Mouse (Mus musculus) heart, postnatal 0 days (tissue): Measurements from ENCODE around the gene Gm16181.
A peak's percentile ranks its signal among the peaks of the same experiment; 100 is the strongest.

Experiments used
- CTCF ChIP-seq: IDR thresholded peaks from 2 replicates; pipeline ENCODE4 v1.5.1; 2016; ENCODE audit warnings: antibody characterized with exemption, control low read depth, low read depth
- EP300 ChIP-seq: IDR thresholded peaks from 2 replicates; pipeline ENCODE4 v1.6.1; 2016; ENCODE audit warnings: antibody characterized with exemption, low read depth

- TF ChIP-seq EP300 (peak; percentile 91), CTCF (0 out of 2 replicates have a peak, but pooled peaks have one; percentile 1)
These were observed 15.2 kb downstream of the Gm16181 start, which contains the start of gene Nfkbil1 for GRCm38 (mm10) chr17:35235614-35236389.
